Mouse (Mus musculus): ENCODE data around the gene E030030I06Rik. TPM values are rescaled to one million over a fixed set of nuclear protein-coding genes. Genes with fewer than 3 reads are reported as not detected.

The E030030I06Rik gene
- polyA plus RNA-seq, 1 experiment from 2014 or later: 16.1 TPM

Other genes starting within 250 kb of the E030030I06Rik start
- not detected in 2 replicates for gene 4930444G20Rik, start 81.2 kb downstream of the E030030I06Rik start, polyA plus RNA-seq (2014; fragmentation: Nextera tagmentation; extraction: Ambion mirVana)
- gene Raet1e, start 9.3 kb upstream of the E030030I06Rik start, polyA plus RNA-seq (2014; fragmentation: Nextera tagmentation; extraction: Ambion mirVana): 5.4 and 6.7 TPM in 2 replicates
- 0.38 and 0.39 TPM in 2 replicates for gene H60b, start 9.3 kb upstream of the E030030I06Rik start, polyA plus RNA-seq (2014; fragmentation: Nextera tagmentation; extraction: Ambion mirVana)
- gene Raet1d, start 211.3 kb upstream of the E030030I06Rik start, polyA plus RNA-seq (2014; fragmentation: Nextera tagmentation; extraction: Ambion mirVana): 11.1 and 17.0 TPM in 2 replicates